Mouse (Mus musculus): ENCODE measurements around the gene Itgb6.

The Itgb6 gene

GRCm38 (mm10) chr2:60672973-60673954 is 49.2 kb downstream of the Itgb6 start:
- no peak for DNase-seq (ENCODE audit: low spot score)

GRCm38 (mm10) chr2:60671215-60671614 is 51.2 kb downstream of the Itgb6 start:
- no peak for DNase-seq (ENCODE audit: low spot score)

- no peak for DNase-seq (ENCODE audit: low spot score)
Observed at GRCm38 (mm10) chr2:60663071-60663470, 59.4 kb downstream of the Itgb6 start.

- no peak for DNase-seq (ENCODE audit: low spot score)
Observed at GRCm38 (mm10) chr2:60659993-60660392, 62.5 kb downstream of the Itgb6 start.

GRCm38 (mm10) chr2:60658992-60659391 is 63.5 kb downstream of the Itgb6 start:
- DNase-seq (ENCODE audit: low spot score) = no peak

- no peak for DNase-seq (ENCODE audit: low spot score)
Observed at GRCm38 (mm10) chr2:60654828-60655227, 67.6 kb downstream of the Itgb6 start.

- DNase-seq (ENCODE audit: low spot score) = no peak
Observed at GRCm38 (mm10) chr2:60650155-60650554, 72.3 kb downstream of the Itgb6 start.

- DNase-seq (ENCODE audit: low spot score) = no peak
Observed at GRCm38 (mm10) chr2:60647650-60648049, 74.8 kb downstream of the Itgb6 start.

- DNase-seq (ENCODE audit: low spot score) = no peak
Observed at GRCm38 (mm10) chr2:60646583-60646982, 75.9 kb downstream of the Itgb6 start.

- no peak for DNase-seq (ENCODE audit: low spot score)
Observed at GRCm38 (mm10) chr2:60643406-60643805, 79.0 kb downstream of the Itgb6 start.

GRCm38 (mm10) chr2:60642606-60643005 is 79.8 kb downstream of the Itgb6 start:
- no peak for DNase-seq (ENCODE audit: low spot score)

- DNase-seq (ENCODE audit: low spot score) = no peak
Observed at GRCm38 (mm10) chr2:60640342-60640672, 82.1 kb downstream of the Itgb6 start.

GRCm38 (mm10) chr2:60639617-60640341 is 82.7 kb downstream of the Itgb6 start:
- no peak for DNase-seq (ENCODE audit: low spot score)

GRCm38 (mm10) chr2:60636910-60637761 is 85.3 kb downstream of the Itgb6 start:
- DNase-seq (ENCODE audit: low spot score) = no peak

GRCm38 (mm10) chr2:60636481-60636880 is 86.0 kb downstream of the Itgb6 start:
- no peak for DNase-seq (ENCODE audit: low spot score)

- DNase-seq (ENCODE audit: low spot score) = no peak
Observed at GRCm38 (mm10) chr2:60636038-60636437, 86.4 kb downstream of the Itgb6 start.

GRCm38 (mm10) chr2:60632791-60633190 is 89.7 kb downstream of the Itgb6 start:
- no peak for DNase-seq (ENCODE audit: low spot score)

- DNase-seq (ENCODE audit: low spot score) = no peak
Observed at GRCm38 (mm10) chr2:60630304-60630703, 92.1 kb downstream of the Itgb6 start.

- DNase-seq (ENCODE audit: low spot score) = no peak
Observed at GRCm38 (mm10) chr2:60627952-60628351, 94.5 kb downstream of the Itgb6 start.

GRCm38 (mm10) chr2:60627515-60627914 is 94.9 kb downstream of the Itgb6 start:
- no peak for DNase-seq (ENCODE audit: low spot score)

GRCm38 (mm10) chr2:60625766-60626165 is 96.7 kb downstream of the Itgb6 start:
- DNase-seq (ENCODE audit: low spot score) = no peak

GRCm38 (mm10) chr2:60622161-60622560 is 100.3 kb downstream of the Itgb6 start:
- no peak for DNase-seq (ENCODE audit: low spot score)

Measured in MN1 (cell line).